ENCODE assay signal across 10 mouse cellular contexts in the genomic region with DNA sequence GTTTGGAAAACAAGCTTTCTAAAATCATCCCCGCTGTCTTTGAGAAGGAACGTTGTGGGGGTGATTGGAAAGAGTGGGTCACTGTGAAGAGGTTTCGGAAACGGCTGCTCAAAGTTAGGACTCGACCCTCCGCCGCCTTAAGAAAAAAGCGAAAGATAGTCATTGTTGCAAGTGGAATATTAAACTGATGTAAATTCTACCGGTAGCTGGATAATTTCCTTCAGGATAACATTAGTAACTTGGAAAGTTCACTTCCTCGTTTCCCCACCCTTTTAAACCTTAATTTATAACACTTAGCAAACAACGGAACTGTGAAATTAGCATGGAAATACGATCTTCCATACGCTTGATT. TPM values are rescaled to one million over a fixed set of nuclear protein-coding genes. Genes with fewer than 3 reads are reported as not detected.
DNase-seq lines count a peak whose midpoint lies in the region; ATAC-seq and TF ChIP-seq lines count a peak whose summit lies in the region.
"Had no signal": no experiment of that assay in that cellular context is flagged by ENCODE, and none has a peak within 500 bp of the region (broad histone marks: within the 10 kb centered on the region; RNA-seq: fewer than 3 reads in every experiment).

No protein-coding gene starts in this region.

- H3K9ac ChIP-seq in lung, embryonic 14.5 days = no peak overlapping the region
- peak overlapping the region; percentile 64 for H3K9ac ChIP-seq in intestine, embryonic 16.5 days (ENCODE audit: low read depth, low read length)
- peak overlapping the region; percentile 61 for H3K9ac ChIP-seq in neural tube, embryonic 13.5 days

- no peaks in the 10 kb centered on the region for H3K9me3 ChIP-seq in lung, embryonic 14.5 days (ENCODE audit: low read depth, low read length)
- H3K9me3 ChIP-seq in intestine, embryonic 16.5 days (ENCODE audit: control insufficient read depth, low read length) = no peaks in the 10 kb centered on the region
- no peaks in the 10 kb centered on the region for H3K9me3 ChIP-seq in neural tube, embryonic 13.5 days

- 5% methylated on average over 13 of the region's 13 CpGs for WGBS in lung, embryonic 14.5 days
- WGBS in intestine, embryonic 16.5 days = 3% methylated on average over 13 of the region's 13 CpGs
- WGBS in neural tube, embryonic 13.5 days = 2% methylated on average over 13 of the region's 13 CpGs

- TF ChIP-seq CTCF in lung, embryonic 14.5 days (IDR thresholded peaks at IDR 0.05; ENCODE audit: low read depth) = no peak
- no peak for TF ChIP-seq CTCF in embryonic fibroblast, embryonic 13.5 days (IDR thresholded peaks at IDR 0.05; ENCODE audit: borderline replicate concordance, insufficient read depth, low read length)

- H3K36me3 ChIP-seq in lung, embryonic 14.5 days (ENCODE audit: insufficient read depth) = no peaks in the 10 kb centered on the region
- H3K36me3 ChIP-seq in intestine, embryonic 16.5 days (ENCODE audit: control insufficient read depth, insufficient read depth, low read length) = no peaks in the 10 kb centered on the region
- H3K36me3 ChIP-seq in neural tube, embryonic 13.5 days = no peaks in the 10 kb centered on the region

- H3K27me3 ChIP-seq in lung, embryonic 14.5 days (ENCODE audit: insufficient read depth, low read length) = peaks cover 58% of the 10 kb centered on the region
- peaks cover 49% of the 10 kb centered on the region for H3K27me3 ChIP-seq in intestine, embryonic 16.5 days (replicated peaks; ENCODE audit: control insufficient read depth, insufficient read depth, low read length)
- H3K27me3 ChIP-seq in neural tube, embryonic 13.5 days = peaks cover 60% of the 10 kb centered on the region

- H3K4me2 ChIP-seq in lung, embryonic 14.5 days = peak overlapping the region; percentile 96
- H3K4me2 ChIP-seq in intestine, embryonic 16.5 days (ENCODE audit: low read depth, low read length) = peak overlapping the region; percentile 99
- peak overlapping the region; percentile 96 for H3K4me2 ChIP-seq in neural tube, embryonic 13.5 days

- TF ChIP-seq POLR2A in embryonic fibroblast, embryonic 13.5 days (IDR thresholded peaks at IDR 0.05; ENCODE audit: low read depth, low read length) = no peak

- no peak for ATAC-seq in lung, embryonic 14.5 days (ENCODE audit: insufficient read depth)
- ATAC-seq in intestine, embryonic 16.5 days = no peak
- ATAC-seq in neural tube, embryonic 13.5 days (ENCODE audit: low read depth) = no peak

- peak overlapping the region; percentile 73 for H3K4me3 ChIP-seq in lung, embryonic 14.5 days (ENCODE audit: low read depth, low read length)
- peak overlapping the region; percentile 55 for H3K4me3 ChIP-seq in embryonic fibroblast, embryonic 13.5 days (ENCODE audit: insufficient read depth, low read length)
- H3K4me3 ChIP-seq in intestine, embryonic 16.5 days (ENCODE audit: low read length) = peak overlapping the region; percentile 76
- peak overlapping the region; percentile 70 for H3K4me3 ChIP-seq in neural tube, embryonic 13.5 days

- 0 out of 2 replicates have a peak, but pooled peaks cover 2% of the 10 kb centered on the region for H3K4me1 ChIP-seq in lung, embryonic 14.5 days (ENCODE audit: insufficient read depth)
- H3K4me1 ChIP-seq in embryonic fibroblast, embryonic 13.5 days (ENCODE audit: control insufficient read depth, insufficient read depth, low read length) = no peaks in the 10 kb centered on the region
- peaks cover 13% of the 10 kb centered on the region for H3K4me1 ChIP-seq in intestine, embryonic 16.5 days (ENCODE audit: control insufficient read depth, insufficient read depth, low read length)
- H3K4me1 ChIP-seq in neural tube, embryonic 13.5 days (replicated peaks) = peaks cover 32% of the 10 kb centered on the region

- no peak overlapping the region for H3K27ac ChIP-seq in lung, embryonic 14.5 days (ENCODE audit: low read depth)
- H3K27ac ChIP-seq in embryonic fibroblast, embryonic 13.5 days (ENCODE audit: insufficient read depth, low read length) = no peak overlapping the region
- H3K27ac ChIP-seq in intestine, embryonic 16.5 days (ENCODE audit: low read length) = no peak overlapping the region
- H3K27ac ChIP-seq in neural tube, embryonic 13.5 days (replicated peaks) = no peak overlapping the region

- peak; percentile 33 for DNase-seq in lung, embryonic 14.5 days
- DNase-seq in lung, postnatal 14 days = no peak
- no peak for DNase-seq in urinary bladder, postnatal 10 days (ENCODE audit: low spot score)
- no peak for DNase-seq in cerebellum, adult 18-20 months
- DNase-seq in left cerebral cortex, postnatal 14 days (ENCODE audit: low spot score in 2 of 2) = no peak
- DNase-seq: kidney, adult 9 months had no signal

- intact Hi-C loops in left cerebral cortex, postnatal 14 days (cut with DNase I) = no loop called here

RNA-seq across cellular contexts. Expression of a gene that starts 3.0 kb away (rescaled TPM):
- 0.70 and 0.74 TPM in 2 replicates for polyA plus RNA-seq in lung, embryonic 14.5 days (2014; fragmentation: Nextera tagmentation; extraction: Ambion mirVana)
- polyA plus RNA-seq in embryonic fibroblast, embryonic 13.5 days (2011; ENCODE audit: insufficient read length, low read depth, missing spikeins) = 0.26 TPM in 1 of 2 replicates, not detected in the other
- polyA plus RNA-seq in intestine, embryonic 16.5 days (2015; fragmentation: Nextera tagmentation; extraction: Ambion mirVana) = 0.17 and 0.34 TPM in 2 replicates
- polyA plus RNA-seq in neural tube, embryonic 13.5 days (2015; fragmentation: Nextera tagmentation; extraction: Ambion mirVana) = 0.28 and 0.54 TPM in 2 replicates
- not detected for total RNA-seq in left cerebral cortex, postnatal 14 days (2021)
- total RNA-seq: adrenal gland, adult 2 months had no signal
- polyA plus RNA-seq: adrenal gland, adult 2 months had no signal
